Mouse (Mus musculus) 416B (cell line): Measurements from ENCODE around the gene Rrp15.
"Not testable (repeated sequence)": the region's sequence is repeated elsewhere in the genome, so short reads cannot be mapped to it uniquely, and the experiment has no call there.

ENCODE experiments used
- DNase-seq: peaks from one replicate; pipeline ENCODE4 v3.0.0; 2011; ENCODE audit warnings: low read depth

The Rrp15 gene

DNA sequence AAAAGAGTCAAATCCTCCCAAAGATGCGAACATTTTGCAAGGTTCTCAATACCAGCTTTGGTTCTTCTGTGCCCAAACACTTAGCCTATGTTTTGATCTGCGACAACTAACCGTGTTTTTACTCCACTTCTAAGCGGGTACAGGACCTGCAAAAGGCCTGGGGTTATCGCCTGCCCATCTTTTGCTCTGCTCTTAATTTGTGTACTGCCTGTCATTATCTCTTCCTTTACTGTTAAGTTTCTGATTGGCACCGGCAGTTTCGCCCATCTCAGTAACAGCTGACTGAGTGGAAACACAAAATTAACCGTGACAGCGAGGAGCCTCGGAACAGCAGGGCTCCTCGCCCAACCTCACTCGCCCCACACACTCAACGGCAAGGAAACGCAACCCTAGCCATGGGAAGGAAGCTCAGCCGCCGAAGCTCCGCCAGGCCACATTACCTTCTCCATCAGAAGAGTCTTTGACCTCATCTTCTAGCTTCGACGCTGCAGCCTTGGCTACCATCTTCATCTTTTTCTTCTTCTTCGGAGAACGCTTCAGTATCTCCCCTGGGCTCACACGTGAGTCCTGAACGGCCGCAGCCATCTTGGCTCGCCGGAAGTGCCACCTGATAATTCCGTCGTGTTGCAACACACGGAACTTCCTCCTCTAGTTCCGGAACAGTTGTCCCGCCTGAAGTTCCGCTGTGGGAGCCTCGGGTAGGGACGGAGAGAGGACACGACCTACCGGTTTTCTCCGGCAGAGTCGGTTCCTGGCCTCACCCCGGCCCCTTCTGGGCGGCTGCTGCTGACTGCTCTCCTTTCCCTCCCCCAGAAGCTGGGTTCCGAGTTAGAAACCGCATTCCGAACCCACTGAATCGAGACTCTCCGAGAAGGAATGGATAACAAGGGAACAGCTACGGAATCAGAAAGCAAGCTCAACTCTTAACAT is at the start of gene Rrp15:
TSS of gene Rrp15 (minus strand) at position 635 of the 930 bp plus-strand sequence.
- peak; percentile 91 for DNase-seq

DNA sequence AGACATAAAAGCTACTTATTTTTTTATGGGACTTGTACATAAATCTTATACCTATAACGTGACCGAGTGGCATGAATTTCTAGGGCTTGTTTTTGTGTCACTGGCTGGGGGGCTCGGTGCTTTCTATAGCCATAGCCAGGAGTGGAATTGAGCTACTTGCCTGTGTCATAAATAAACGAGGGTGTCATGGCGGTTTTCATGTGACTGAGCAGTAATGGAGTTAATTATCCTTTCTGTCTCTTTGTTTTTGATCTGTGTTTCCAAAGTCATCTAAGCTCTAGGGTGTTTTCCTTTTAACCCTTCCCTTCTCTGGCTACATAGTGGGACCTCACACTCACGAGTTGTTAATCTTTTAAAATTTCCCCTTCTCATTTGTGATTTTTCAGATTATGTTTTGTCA is 48.8 kb upstream of the Rrp15 start:
- DNase-seq = no peak

DNA sequence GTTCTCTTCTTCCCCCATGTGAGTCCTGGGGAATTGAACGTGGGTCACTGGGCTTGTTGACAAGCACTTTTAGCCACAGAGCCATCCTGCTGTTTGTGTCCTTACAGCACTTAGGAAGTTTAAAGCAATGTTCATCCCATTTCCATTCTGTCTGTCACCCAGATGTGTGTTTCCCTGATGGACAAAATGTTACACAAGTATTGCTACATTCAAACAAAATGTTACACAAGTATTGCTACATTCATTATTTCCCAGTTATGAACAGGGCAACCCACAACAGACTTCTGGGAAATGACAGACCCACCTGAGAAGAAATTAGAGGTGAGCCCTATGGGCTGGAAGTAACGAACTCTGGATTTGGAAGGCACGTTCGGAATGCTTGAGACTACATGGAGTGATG is 36.2 kb upstream of the Rrp15 start:
- no peak for DNase-seq

DNA sequence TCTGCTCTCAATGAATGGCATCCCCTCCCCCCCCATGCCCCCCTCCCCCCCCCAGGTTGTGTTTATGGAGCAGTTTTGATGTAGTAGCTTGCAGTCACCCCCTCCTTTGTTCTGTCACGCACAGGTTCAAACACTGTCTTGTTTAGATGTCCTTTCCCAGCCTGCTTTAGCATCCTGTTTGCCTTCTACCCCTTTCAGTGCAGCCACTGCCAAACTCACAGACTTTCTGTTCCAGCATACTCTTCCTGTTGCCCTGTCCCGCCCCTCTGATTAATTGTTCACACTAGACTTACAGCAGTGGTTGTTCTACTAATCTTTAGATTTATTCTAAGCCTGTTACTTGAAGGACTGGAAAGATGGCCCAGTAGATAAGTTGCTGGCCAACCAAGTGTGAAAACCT is 31.7 kb upstream of the Rrp15 start:
- no peak for DNase-seq

DNA sequence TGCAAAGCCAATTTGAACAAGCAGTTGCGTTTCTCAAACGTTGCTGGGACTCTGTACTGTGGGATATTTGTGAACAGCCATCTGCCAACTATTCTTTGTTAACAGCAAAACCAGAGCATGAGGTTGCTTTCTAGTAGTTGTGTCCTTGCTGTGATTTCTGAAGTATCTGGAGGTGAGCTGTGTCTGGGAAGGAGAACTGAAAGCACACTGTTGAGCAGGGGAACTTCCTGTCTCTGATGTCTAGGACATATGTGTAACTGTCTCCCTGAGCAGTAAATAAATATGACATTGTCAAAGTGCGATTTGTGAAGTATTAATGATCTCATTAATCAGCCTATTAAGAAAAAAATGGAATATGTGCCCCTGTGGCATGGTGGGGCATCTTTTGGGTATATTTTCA is 24.0 kb upstream of the Rrp15 start:
- no peak for DNase-seq

DNA sequence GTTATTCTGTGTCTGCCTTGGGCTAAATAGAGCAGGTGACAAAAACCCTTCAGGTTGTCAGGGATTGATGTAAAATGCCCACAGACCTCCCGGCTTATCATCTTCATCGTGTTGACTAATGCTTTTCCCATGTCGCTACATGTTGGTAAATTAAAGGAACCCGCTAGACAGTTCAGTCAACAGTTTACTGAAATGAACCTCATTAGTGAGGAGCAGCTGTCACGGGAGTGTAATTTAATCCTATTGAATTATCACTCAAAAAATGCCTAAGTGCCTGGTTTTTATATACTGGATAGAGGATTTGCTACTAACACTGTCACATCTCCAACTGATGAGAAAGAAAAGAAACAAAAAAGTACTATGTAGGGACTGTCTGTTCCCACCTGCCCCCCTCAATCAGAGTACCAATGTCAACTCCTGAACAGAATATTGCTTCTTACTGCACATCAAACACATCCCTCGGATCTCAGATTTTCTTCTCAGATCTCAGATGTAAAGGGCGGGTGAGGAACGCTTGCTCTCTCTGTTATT is 23.5 kb upstream of the Rrp15 start:
- DNase-seq = no peak

DNA sequence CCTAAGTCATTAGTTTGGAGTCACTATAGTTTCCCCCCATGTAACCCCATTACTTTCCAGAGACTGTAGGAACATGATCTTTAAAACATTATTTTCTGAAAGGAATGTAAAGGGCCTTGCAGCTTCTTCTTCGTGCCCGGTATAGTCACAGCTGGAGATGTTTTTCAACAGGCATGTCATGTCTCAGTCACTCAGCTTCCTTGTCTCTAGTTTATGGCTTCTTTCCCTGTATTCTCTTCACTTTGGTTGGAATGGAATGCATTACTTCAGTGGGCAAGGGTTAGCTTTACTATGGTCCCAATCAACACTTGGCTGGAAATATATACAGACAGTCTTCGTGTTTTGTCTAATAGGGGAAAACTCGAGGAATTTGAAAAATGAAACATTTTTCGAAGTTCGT is 22.8 kb upstream of the Rrp15 start:
- no peak for DNase-seq

DNA sequence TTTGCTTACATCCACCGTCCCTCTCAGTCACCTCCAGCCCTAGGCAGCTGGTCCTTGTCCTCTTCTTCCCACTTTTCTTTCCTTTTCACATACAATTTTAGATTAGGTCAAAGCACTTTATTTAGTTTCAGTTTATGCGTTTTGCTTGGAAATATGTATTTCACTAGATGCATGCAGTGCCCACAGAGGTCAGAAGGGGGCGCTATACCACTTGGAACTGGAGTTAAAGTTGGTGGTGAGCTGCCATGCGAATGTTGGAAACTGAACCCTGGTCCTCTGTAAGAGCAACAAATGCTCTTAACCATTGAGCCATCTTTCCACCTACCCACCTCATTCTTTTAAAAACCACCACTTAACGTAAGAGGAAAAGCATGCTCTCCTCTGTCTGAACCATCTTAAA is 21.5 kb upstream of the Rrp15 start:
- DNase-seq = no peak

DNA sequence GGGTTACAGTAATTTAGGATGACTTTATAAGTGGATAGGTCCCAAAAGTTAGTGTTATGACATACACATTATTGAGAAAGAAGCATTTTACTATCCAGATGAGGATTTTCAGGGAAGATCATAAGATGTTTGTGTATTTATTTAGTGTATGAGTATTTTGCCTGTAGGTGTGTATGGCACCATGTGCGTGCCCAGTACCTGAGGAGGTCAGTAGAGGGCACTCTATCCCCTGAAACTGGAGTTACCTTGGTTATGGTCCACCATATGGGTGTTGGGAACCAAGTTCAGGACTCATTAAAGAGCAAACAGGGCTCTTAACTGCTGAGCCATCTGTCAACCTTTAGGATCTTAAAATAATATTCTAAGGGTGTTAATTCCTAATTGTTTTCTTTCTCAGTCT is 19.2 kb upstream of the Rrp15 start:
- DNase-seq = no peak

DNA sequence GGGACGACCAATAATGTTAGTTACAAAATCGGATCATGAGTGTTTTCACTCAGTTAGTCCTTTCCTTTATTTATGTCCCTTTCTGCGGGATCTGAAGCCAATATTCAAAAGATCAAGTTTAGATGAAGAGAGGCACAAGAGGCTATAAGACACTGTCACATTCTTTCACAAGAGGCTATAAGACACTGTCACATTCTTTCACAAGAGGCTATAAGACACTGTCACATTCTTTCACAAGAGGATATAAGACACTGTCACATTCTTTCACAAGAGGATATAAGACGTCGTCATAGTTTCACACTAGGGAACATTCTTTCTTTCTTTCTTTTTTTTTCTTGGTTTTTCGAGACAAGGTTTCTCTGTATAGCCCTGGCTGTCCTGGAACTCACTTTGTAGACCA is 14.3 kb upstream of the Rrp15 start:
- not testable (repeated sequence) for DNase-seq

DNA sequence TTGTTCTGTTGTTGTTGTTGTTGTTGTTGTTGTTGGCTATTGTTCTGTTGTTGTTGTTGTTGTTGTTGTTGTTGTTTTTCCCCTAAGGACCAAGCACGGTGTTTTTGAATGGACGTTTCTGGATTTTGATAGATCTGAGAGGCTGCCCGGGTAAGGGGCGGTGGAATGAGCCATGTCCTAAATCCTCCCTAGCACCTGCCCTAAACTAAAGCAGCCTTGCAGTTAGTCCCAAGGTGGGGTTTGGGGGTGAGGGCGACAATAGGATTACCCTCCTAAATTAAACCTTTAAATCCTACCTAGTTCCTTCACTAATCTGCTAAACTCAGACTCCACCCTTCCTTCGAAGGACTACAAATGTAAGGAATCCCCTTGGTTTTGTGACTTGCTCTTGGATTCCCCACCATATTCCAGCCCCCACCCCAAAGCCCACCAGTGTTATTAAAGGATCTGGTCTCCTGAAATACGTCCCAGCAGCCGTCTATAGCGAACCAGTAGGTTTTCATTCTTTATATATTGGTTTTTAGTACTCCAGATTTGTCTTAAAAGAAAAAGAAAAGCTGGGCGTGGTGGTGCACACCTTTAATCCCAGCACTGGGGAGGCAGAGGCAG is 621 bp upstream of the Rrp15 start:
- no peak for DNase-seq

DNA sequence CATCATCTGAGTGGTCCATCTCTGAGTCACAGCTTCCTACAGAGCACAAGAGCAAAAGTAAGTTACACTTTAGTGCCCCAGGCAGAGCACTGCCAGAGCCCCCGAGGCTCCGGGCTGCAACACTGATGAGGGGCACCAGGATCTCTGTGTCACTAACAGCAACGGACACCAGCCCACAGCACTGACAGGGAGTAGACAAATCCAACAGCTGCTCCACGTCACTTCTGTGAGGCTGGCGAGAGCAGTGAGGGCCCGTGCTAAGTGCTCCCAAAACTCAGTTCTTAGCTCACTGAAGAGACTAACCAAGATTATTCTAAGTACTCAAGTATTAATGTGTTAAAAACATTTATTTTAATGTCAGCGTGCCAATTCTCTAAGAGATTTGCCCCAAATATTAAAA is 9.3 kb downstream of the Rrp15 start:
- DNase-seq = no peak

DNA sequence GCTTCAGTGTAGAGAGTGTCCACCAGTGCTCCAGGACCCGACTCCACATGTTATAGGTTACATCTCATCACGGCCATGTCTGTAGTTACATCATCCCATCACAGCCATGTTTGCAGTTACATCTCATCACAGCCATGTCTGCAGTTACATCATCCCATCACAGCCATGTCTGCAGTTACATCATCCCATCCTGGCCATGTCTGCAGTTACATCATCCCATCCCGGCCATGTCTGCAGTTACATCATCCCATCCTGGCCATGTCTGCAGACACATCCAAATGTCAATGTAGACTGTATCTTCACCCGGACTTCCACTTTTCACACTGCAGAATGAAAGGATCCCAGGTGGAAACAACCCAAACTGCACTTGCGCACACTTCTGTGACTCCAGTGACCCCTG is 13.6 kb downstream of the Rrp15 start:
- DNase-seq = peak; percentile 38

DNA sequence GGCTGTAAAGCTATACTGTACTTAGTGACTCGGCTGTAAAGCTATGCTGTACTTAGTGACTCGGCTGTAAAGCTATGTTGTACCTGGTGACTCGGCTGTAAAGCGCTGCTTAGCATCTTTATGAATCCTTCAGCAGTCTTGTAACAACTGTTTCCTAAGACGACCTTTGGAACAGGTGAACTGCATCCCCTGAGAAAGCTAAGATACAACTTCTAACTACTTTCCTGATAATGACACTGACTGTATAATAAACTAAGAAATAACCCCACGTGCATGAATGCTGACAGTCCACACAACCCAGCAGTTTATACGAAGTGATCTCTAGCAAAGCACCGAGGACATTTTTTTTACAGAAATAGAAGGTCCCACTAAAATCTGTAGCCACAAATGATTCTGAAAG is 16.1 kb downstream of the Rrp15 start:
- DNase-seq = no peak

DNA sequence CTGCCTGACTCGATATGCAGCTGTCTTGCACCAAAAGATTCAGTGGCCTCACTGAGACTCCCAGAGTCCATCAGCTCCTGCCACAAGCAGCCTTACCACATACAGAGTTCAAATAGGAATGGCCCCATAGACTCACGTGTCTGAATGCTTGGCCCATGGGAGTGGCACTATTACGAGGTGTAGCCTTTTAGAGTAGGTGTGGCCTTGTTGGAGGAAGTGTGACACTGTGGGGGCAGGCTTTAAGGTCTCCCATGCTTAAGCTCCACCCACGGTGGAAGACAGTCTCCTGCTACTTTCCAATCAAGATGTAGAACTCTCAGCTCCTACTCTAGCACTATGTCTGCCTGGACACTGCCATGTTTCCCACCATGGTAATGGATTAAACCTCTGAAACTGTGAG is 20.4 kb downstream of the Rrp15 start:
- DNase-seq = peak; percentile 36

DNA sequence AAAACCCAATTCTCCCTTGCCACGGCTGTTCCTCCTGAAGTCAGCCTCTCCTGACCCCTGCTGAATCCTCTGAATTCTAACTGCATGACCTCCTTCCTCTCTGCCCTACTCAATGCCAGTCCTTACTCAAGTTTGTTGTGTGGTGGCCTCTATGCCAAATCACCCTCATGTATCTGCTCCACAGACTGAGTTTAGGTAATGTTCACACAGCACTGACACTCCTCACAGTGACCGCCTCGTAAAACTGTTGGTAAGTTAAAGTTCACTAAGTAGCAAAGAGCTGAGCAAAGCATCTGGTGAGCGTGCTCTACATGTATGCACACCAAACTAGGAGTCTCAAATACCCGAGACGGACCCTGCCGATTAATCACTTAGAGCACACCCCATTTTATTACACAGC is 23.0 kb downstream of the Rrp15 start:
- no peak for DNase-seq

DNA sequence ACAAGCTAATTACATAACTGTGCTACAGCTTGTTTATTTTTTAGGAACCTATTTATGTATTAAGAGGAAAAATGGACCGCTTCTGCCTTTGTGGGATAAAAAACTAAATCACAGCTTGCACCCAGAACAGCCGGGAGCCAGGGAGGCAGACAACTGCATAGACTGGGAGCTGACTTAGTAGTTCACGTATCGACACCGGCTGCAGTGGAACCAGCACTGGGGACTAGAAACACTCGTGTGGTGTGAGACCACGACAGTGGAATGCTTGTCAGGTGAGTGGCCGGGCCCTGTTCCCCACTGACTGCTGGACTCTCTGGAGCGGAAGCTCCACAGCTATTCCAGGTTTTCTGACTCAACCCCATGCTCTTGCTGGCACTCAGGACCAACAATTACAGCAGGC is 26.9 kb downstream of the Rrp15 start:
- no peak for DNase-seq

DNA sequence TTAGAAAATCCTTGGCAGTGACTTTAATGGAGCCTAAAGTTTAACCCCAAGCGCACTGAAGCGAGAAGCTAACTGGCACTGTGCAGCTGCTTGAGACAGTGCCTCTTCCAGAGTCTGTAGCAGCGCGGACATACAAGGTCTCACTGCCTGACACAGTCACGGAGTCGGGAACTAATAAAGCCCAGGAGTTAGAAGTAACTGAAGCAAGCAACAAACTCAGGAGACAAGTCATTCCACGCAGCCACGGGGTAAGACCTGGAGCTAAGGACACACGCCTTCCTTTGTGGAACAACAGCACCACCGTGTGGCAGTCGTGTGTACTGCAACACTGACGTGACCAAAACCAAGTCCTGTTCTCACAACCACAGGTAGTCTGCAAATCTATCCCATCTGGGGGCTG is 27.3 kb downstream of the Rrp15 start:
- peak; percentile 83 for DNase-seq

DNA sequence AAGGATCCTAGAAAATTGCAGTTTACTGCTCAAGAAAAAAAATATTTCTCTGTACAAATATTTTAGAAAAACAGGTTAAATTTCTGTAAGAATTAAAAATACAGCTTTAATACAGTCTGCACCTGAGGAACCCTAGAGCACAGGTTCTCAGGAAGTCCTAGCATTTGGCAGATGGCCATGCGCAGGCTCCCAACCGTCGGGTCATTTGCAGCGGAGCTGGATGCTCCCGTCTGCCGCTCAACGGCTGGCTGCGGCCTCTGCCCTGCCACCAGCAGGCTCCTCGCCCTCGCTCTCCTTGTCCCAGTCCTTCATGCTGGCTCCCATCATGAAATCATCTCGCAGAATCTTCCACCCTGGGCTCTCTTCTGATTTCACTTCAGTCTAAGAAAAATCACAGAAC is 28.0 kb downstream of the Rrp15 start:
- no peak for DNase-seq

DNA sequence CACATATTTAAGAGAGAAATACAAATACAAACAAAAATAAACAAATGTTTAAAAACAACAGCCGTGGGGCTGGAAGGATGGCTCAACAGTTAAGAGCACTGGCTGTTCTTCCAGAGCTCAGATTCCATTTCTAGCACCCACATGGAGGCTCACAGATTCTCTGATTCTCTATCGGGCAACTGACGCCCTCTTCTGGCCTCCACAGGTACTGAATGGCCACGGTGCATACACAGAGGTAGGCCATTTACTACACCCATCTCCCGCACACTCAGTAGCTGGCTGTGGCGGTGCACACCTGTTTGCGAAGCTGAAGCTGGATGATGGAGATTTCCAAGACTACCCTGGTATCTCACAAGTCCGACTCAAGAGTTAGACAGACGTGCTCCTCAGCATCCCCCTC is 29.4 kb downstream of the Rrp15 start:
- no peak for DNase-seq

DNA sequence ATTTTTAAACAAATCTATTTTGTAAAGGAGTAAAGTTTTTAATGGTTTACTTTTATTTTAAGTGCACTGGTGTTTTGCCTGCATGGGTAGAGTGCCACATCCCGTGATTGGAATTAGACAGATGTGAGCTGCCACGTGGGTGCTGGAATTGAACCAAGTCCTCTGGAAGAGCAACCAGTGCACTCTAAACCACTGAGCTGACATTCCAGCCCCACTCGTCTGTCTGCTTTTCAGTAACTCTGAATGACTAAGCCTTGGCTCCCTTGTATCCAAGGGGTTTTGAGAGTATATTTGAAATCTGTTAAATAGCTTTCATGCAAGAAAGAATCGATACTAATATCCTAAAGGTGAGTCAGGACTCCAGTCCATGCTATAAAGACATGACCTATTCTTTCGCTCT is 30.3 kb downstream of the Rrp15 start:
- DNase-seq = no peak

DNA sequence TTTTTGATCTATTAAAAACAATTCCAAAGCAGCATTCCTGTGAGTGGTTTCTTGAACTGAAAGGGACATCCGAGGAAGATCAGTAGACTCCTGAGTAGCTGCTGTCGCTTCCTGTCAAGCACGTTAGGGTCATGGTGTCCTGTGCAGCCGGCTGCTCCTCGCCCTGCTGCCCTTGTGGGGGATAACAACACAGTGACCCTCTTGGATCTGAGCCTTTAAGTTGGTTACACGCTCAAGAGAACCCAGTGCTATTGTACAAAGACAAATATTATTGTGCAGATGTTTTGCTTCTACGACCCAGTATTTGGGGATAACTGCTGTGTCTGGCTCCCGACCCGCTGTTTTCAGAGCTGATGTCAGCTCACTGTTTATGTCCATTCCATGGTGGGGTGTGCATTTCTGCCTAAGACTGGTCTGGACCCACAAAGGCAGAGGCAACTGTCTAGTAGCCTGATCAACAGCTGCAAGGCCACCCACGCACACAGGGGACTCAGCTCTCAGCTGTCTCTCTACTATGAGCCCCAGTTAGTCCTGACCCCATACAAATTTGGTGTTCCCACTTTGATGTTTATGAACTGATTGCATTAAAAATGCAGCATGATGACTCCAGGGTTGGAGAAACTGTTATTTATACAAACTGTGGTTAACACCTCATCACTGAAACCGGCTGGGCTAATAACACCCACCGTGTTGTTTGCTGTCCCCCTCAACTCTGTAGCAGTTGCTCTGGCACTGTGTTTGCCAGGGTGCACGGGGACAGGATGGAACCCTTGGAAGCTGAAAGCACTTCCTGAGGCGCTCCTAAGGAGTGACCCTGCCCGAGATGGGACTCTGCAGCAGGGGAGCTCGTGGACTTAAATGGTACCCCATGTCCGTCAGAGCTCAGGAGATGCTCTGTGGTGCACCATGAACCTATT is 33.9 kb downstream of the Rrp15 start:
- no peak for DNase-seq
